Mouse (Mus musculus) MEL (cell line): ENCODE results near the gene C1qb. TPM values are rescaled to one million over a fixed set of nuclear protein-coding genes. Genes with fewer than 3 reads are reported as not detected.
A peak's percentile ranks its signal among the peaks of the same experiment; 100 is the strongest.

Experiments used
- DNase-seq: peaks from one replicate; pipeline ENCODE4 v3.0.0; 2011; ENCODE audit warnings: low read depth, low spot score
- H3K27ac ChIP-seq: 2 replicates; pipeline ENCODE4 v1.5.1; 2012; ENCODE audit warnings: low read depth, mild to moderate bottlenecking, control low read depth, low read length, moderate library complexity; ENCODE audit not compliant: control insufficient read depth
- H3K27me3 ChIP-seq, 2 experiments: fragments of 150-350 bp in 1 of 2; sonication (generic) in 1 of 2; 2 replicates each; pipeline ENCODE4 v1.6.1; 2012; ENCODE audit warnings: low read length in 2 of 2, mild to moderate bottlenecking in 2 of 2, improper control_type of control experiment in 1 of 2, moderate library complexity in 1 of 2; ENCODE audit not compliant: insufficient read depth in 2 of 2, control insufficient read depth in 1 of 2
- H3K36me3 ChIP-seq, 2 experiments: 2 replicates each; pipeline ENCODE4 v1.6.1; 2012 to 2014; ENCODE audit warnings: low read length in 2 of 2, improper control_type of control experiment in 1 of 2, inconsistent platforms in 1 of 2, mild to moderate bottlenecking in 1 of 2; ENCODE audit not compliant: insufficient read depth in 2 of 2, control insufficient read depth in 1 of 2
- H3K4me1 ChIP-seq, 2 experiments: fragments of 150-350 bp in 1 of 2; sonication (generic) in 1 of 2; 2 replicates each; pipeline ENCODE4 v1.6.1; 2012; ENCODE audit warnings: low read length in 2 of 2, improper control_type of control experiment in 1 of 2, mild to moderate bottlenecking in 1 of 2; ENCODE audit not compliant: insufficient read depth in 2 of 2, control insufficient read depth in 1 of 2
- H3K4me3 ChIP-seq, 2 experiments: fragments of 150-350 bp in 1 of 2; sonication (generic) in 1 of 2; 2 replicates each; pipeline ENCODE4 v1.5.1; 2012; ENCODE audit warnings: low read depth in 2 of 2, low read length in 2 of 2, mild to moderate bottlenecking in 2 of 2, moderate library complexity in 2 of 2, control low read depth in 1 of 2, improper control_type of control experiment in 1 of 2; ENCODE audit not compliant: control insufficient read depth in 1 of 2, insufficient read depth in 1 of 2
- H3K79me2 ChIP-seq: 2 replicates; pipeline ENCODE4 v1.6.1; 2012; ENCODE audit warnings: mild to moderate bottlenecking, low read length, moderate library complexity; ENCODE audit not compliant: control insufficient read depth, poor library complexity, insufficient read depth
- H3K9ac ChIP-seq: 2 replicates; pipeline ENCODE4 v1.6.1; 2012; ENCODE audit warnings: low read depth, mild to moderate bottlenecking, control low read depth, low read length, moderate library complexity; ENCODE audit not compliant: control insufficient read depth, poor library complexity, severe bottlenecking
- H3K9me3 ChIP-seq: fragments of 150-350 bp; sonication (generic); replicated peaks from 2 replicates; pipeline ENCODE4 v1.6.1; 2012; ENCODE audit warnings: mild to moderate bottlenecking, low read length, improper control_type of control experiment, moderate library complexity; ENCODE audit not compliant: insufficient read depth
- BHLHE40 ChIP-seq: IDR thresholded peaks from 2 replicates; pipeline ENCODE4 v1.6.1; 2012; ENCODE audit warnings: low read depth, mild to moderate bottlenecking, inconsistent platforms, low read length, improper control_type of control experiment, borderline replicate concordance
- CHD1 ChIP-seq: IDR thresholded peaks from 2 replicates; pipeline ENCODE4 v1.6.1; 2012; ENCODE audit warnings: low read depth, mild to moderate bottlenecking, inconsistent platforms, low read length, improper control_type of control experiment
- CHD2 ChIP-seq: IDR thresholded peaks from 2 replicates; pipeline ENCODE4 v1.6.1; 2011; ENCODE audit warnings: low read length, improper control_type of control experiment
- CTCF ChIP-seq, 3 experiments: IDR thresholded peaks in 2 of 3; conservative IDR thresholded peaks in 1 of 3; 2 replicates each; pipeline ENCODE4 v1.5.1; 2011 to 2012; ENCODE audit warnings: low read length in 3 of 3, low read depth in 2 of 3, mild to moderate bottlenecking in 2 of 3, improper control_type of control experiment in 1 of 3, inconsistent platforms in 1 of 3, mixed read lengths in 1 of 3, moderate library complexity in 1 of 3; ENCODE audit not compliant: control insufficient read depth in 1 of 3, insufficient read depth in 1 of 3, poor library complexity in 1 of 3, severe bottlenecking in 1 of 3
- E2F4 ChIP-seq: IDR thresholded peaks from 2 replicates; pipeline ENCODE4 v1.6.1; 2011; ENCODE audit warnings: low read depth, low read length, improper control_type of control experiment, borderline replicate concordance
- ELF1 ChIP-seq: IDR thresholded peaks from 2 replicates; pipeline ENCODE4 v1.6.1; 2014; ENCODE audit warnings: low read depth, mild to moderate bottlenecking, inconsistent platforms, low read length, improper control_type of control experiment, moderate library complexity
- EP300 ChIP-seq, 2 experiments: IDR thresholded peaks; 2 replicates each; pipeline ENCODE4 v1.6.1; 2011; ENCODE audit warnings: improper control_type of control experiment in 2 of 2, low read length in 2 of 2, low read depth in 1 of 2, mild to moderate bottlenecking in 1 of 2
- GATA1 ChIP-seq: IDR thresholded peaks from 2 replicates; pipeline ENCODE4 v1.6.1; 2011; ENCODE audit warnings: low read depth, low read length, improper control_type of control experiment
- HCFC1 ChIP-seq: IDR thresholded peaks from 2 replicates; pipeline ENCODE4 v1.6.1; 2012; ENCODE audit warnings: low read depth, mild to moderate bottlenecking, inconsistent platforms, low read length, improper control_type of control experiment, moderate library complexity
- JUND ChIP-seq: IDR thresholded peaks from 2 replicates; pipeline ENCODE4 v1.6.1; 2011; ENCODE audit warnings: low read depth, mild to moderate bottlenecking, improper control_type of control experiment, low read length
- KAT2A ChIP-seq: conservative IDR thresholded peaks from 2 replicates; pipeline ENCODE4 v1.6.1; 2012; ENCODE audit warnings: low read depth, low read length, improper control_type of control experiment, inconsistent platforms
- MAFK ChIP-seq: IDR thresholded peaks from 2 replicates; pipeline ENCODE4 v1.6.1; 2011; ENCODE audit warnings: low read depth, mild to moderate bottlenecking, low read length, improper control_type of control experiment, borderline replicate concordance
- MAZ ChIP-seq: IDR thresholded peaks from 2 replicates; pipeline ENCODE4 v1.6.1; 2012; ENCODE audit warnings: low read depth, mild to moderate bottlenecking, inconsistent platforms, low read length, improper control_type of control experiment
- MEF2A ChIP-seq: IDR thresholded peaks from 2 replicates; pipeline ENCODE4 v1.6.1; 2014; ENCODE audit warnings: low read depth, mild to moderate bottlenecking, inconsistent platforms, low read length, improper control_type of control experiment; ENCODE audit not compliant: poor library complexity, insufficient replicate concordance, severe bottlenecking; ENCODE audit errors: extremely low read depth
- MXI1 ChIP-seq: IDR thresholded peaks from 2 replicates; pipeline ENCODE4 v1.6.1; 2011; ENCODE audit warnings: mild to moderate bottlenecking, low read depth, low read length, improper control_type of control experiment
- MYC ChIP-seq: IDR thresholded peaks from 2 replicates; pipeline ENCODE4 v1.6.1; 2011; ENCODE audit warnings: low read depth, mild to moderate bottlenecking, low read length, improper control_type of control experiment, moderate library complexity
- POLR2A ChIP-seq, 2 experiments: IDR thresholded peaks; 2 replicates each; pipeline ENCODE4 v1.6.1; 2011 to 2012; ENCODE audit warnings: low read length in 2 of 2, mild to moderate bottlenecking in 2 of 2, control low read depth in 1 of 2, improper control_type of control experiment in 1 of 2, low read depth in 1 of 2, moderate library complexity in 1 of 2; ENCODE audit not compliant: control insufficient read depth in 1 of 2, insufficient read depth in 1 of 2, poor library complexity in 1 of 2
- POLR2AphosphoS2 ChIP-seq: IDR thresholded peaks from 2 replicates; pipeline ENCODE4 v1.6.1; 2011; ENCODE audit warnings: low read length, improper control_type of control experiment
- POLR2AphosphoS5 ChIP-seq: IDR thresholded peaks from 2 replicates; pipeline ENCODE4 v1.6.1; 2012; ENCODE audit warnings: low read depth, borderline replicate concordance, mild to moderate bottlenecking, inconsistent platforms, low read length, moderate library complexity, mixed read lengths
- RAD21 ChIP-seq: IDR thresholded peaks from 2 replicates; pipeline ENCODE4 v1.6.1; 2011; ENCODE audit warnings: mild to moderate bottlenecking, low read depth, low read length, improper control_type of control experiment
- RCOR1 ChIP-seq: IDR thresholded peaks from 2 replicates; pipeline ENCODE4 v1.6.1; 2012; ENCODE audit warnings: low read depth, mild to moderate bottlenecking, inconsistent platforms, low read length, improper control_type of control experiment
- SIN3A ChIP-seq: IDR thresholded peaks from 2 replicates; pipeline ENCODE4 v1.6.1; 2012; ENCODE audit warnings: low read length, improper control_type of control experiment, inconsistent platforms
- SMC3 ChIP-seq: IDR thresholded peaks from 2 replicates; pipeline ENCODE4 v1.6.1; 2011; ENCODE audit warnings: low read depth, low read length, improper control_type of control experiment
- TAL1 ChIP-seq: IDR thresholded peaks from 2 replicates; pipeline ENCODE4 v1.6.1; 2012; ENCODE audit warnings: mild to moderate bottlenecking, inconsistent platforms, low read length, moderate library complexity, mixed read lengths
- TBP ChIP-seq: IDR thresholded peaks from 2 replicates; pipeline ENCODE4 v1.8.0; 2011; ENCODE audit warnings: low read depth, low read length, improper control_type of control experiment
- TCF12 ChIP-seq: IDR thresholded peaks from 2 replicates; pipeline ENCODE4 v1.6.1; 2014; ENCODE audit warnings: low read depth, mild to moderate bottlenecking, inconsistent platforms, low read length, improper control_type of control experiment, moderate library complexity
- UBTF ChIP-seq: IDR thresholded peaks from 2 replicates; pipeline ENCODE4 v1.6.1; 2012; ENCODE audit warnings: low read depth, mild to moderate bottlenecking, inconsistent platforms, low read length, improper control_type of control experiment, moderate library complexity, borderline replicate concordance; ENCODE audit not compliant: insufficient read depth
- USF1 ChIP-seq: IDR thresholded peaks from 2 replicates; pipeline ENCODE4 v1.6.1; 2014; ENCODE audit warnings: low read depth, mild to moderate bottlenecking, inconsistent platforms, low read length, improper control_type of control experiment, moderate library complexity
- USF2 ChIP-seq, 2 experiments: IDR thresholded peaks; 2 replicates each; pipeline ENCODE4 v1.6.1; 2011 to 2012; ENCODE audit warnings: improper control_type of control experiment in 2 of 2, low read length in 2 of 2, borderline replicate concordance in 1 of 2, inconsistent platforms in 1 of 2, low read depth in 1 of 2, mild to moderate bottlenecking in 1 of 2; ENCODE audit not compliant: insufficient read depth in 1 of 2
- ZC3H11A ChIP-seq: IDR thresholded peaks from 2 replicates; pipeline ENCODE4 v1.6.1; 2012; ENCODE audit warnings: low read depth, mild to moderate bottlenecking, inconsistent platforms, low read length, improper control_type of control experiment
- ZKSCAN1 ChIP-seq: IDR thresholded peaks from 2 replicates; pipeline ENCODE4 v1.6.1; 2012; ENCODE audit warnings: low read depth, mild to moderate bottlenecking, inconsistent platforms, low read length, improper control_type of control experiment, moderate library complexity
- ZMIZ1 ChIP-seq: IDR thresholded peaks from 2 replicates; pipeline ENCODE4 v1.6.1; 2012; ENCODE audit warnings: low read depth, mild to moderate bottlenecking, inconsistent platforms, low read length, improper control_type of control experiment, moderate library complexity
- ZNF384 ChIP-seq: IDR thresholded peaks from 2 replicates; pipeline ENCODE4 v1.6.1; 2012; ENCODE audit warnings: low read depth, mild to moderate bottlenecking, inconsistent platforms, low read length, improper control_type of control experiment
- polyA plus RNA-seq, 2 experiments: library from polyadenylated mRNA; stranded (reverse) in 1 of 2; unstranded in 1 of 2; fragments of >175 nt in 1 of 2; fragments of >200 nt in 1 of 2; gene quantifications; 2 replicates each; pipeline versions ENCODE4 v1.2.1 to v1.2.4; 2012; ENCODE audit warnings: low replicate concordance in 2 of 2, low read depth in 1 of 2; ENCODE audit not compliant: insufficient read length in 2 of 2, insufficient read depth in 1 of 2, missing spikeins in 1 of 2
- total RNA-seq: library from RNA; depleted of rRNA; stranded (reverse); fragments of 300-350 nt; gene quantifications from 2 replicates; pipeline ENCODE4 v1.2.3, GENCODE M21; 2012

Gene C1qb
- total and polyA plus RNA-seq, 3 experiments = not detected

- DNase-seq = no peak
Observed at GRCm38 (mm10) chr4:136904767-136905539, 19.0 kb upstream of the C1qb start.

GRCm38 (mm10) chr4:136899154-136899553 is 13.2 kb upstream of the C1qb start:
- H3K27me3 ChIP-seq = no peaks in the 10 kb centered on the region
- H3K4me1 ChIP-seq = no peaks in the 10 kb centered on the region
- DNase-seq = peak; percentile 42
- H3K9ac ChIP-seq = no peak overlapping the region
- no peaks in the 10 kb centered on the region for H3K36me3 ChIP-seq
- no peak overlapping the region for H3K27ac ChIP-seq
- H3K79me2 ChIP-seq = no peaks in the 10 kb centered on the region
- no peak overlapping the region for H3K4me3 ChIP-seq
- H3K9me3 ChIP-seq = no peaks in the 10 kb centered on the region
- TF ChIP-seq TAL1 = no peak
- TF ChIP-seq USF1 = no peak
- no peak for TF ChIP-seq EP300 (IDR thresholded peaks at IDR 0.05; ENCODE audit: low read depth in 1 of 2, low read length in 2 of 2)
- TF ChIP-seq USF2 (IDR thresholded peaks at IDR 0.05; ENCODE audit: borderline replicate concordance in 1 of 2, insufficient read depth in 1 of 2, low read depth in 1 of 2, low read length in 2 of 2) = no peak
- peak; percentile 24; the same call in 1 of the 2 replicates for TF ChIP-seq ZC3H11A
- TF ChIP-seq SIN3A = no peak
- TF ChIP-seq ZKSCAN1 = no peak
- TF ChIP-seq MAZ = no peak
- no peak for TF ChIP-seq BHLHE40
- TF ChIP-seq ZNF384 = no peak
- TF ChIP-seq CHD1 = no peak
- TF ChIP-seq CTCF (IDR thresholded peaks at IDR 0.05 in 2 of 3, conservative IDR thresholded peaks at IDR 0.05 in 1 of 3; ENCODE audit: control insufficient read depth in 1 of 3, insufficient read depth in 1 of 3, low read depth in 2 of 3, low read length in 3 of 3, poor library complexity in 1 of 3, severe bottlenecking in 1 of 3) = peak; percentile 41 to 59 (median 58)
- no peak for TF ChIP-seq MAFK
- TF ChIP-seq UBTF = no peak
- no peak for TF ChIP-seq JUND
- TF ChIP-seq RAD21 = peak; percentile 24
- TF ChIP-seq TCF12 = no peak
- no peak for TF ChIP-seq KAT2A
- TF ChIP-seq HCFC1 = no peak
- no peak for TF ChIP-seq ELF1
- no peak for TF ChIP-seq E2F4
- TF ChIP-seq SMC3 = peak; percentile 55
- no peak for TF ChIP-seq MYC
- TF ChIP-seq RCOR1 = no peak

More at GRCm38 (mm10) chr4:136904767-136905539, 19.0 kb upstream of the C1qb start:
- Histone ChIP-seq H3K27me3 (no peaks in the 10 kb centered on the region), H3K4me3 (no peak overlapping the region), H3K9ac (no peak overlapping the region), H3K27ac (no peak overlapping the region), H3K4me1 (no peaks in the 10 kb centered on the region), H3K9me3 (no peaks in the 10 kb centered on the region), H3K36me3 (no peaks in the 10 kb centered on the region), H3K79me2 (no peaks in the 10 kb centered on the region)
- TF ChIP-seq JUND (no peak), TBP (no peak), USF1 (no peak), MEF2A (no peak), POLR2AphosphoS5 (no peak), MYC (no peak), ELF1 (no peak), GATA1 (no peak), TAL1 (no peak), MAZ (no peak), CHD2 (no peak), POLR2AphosphoS2 (no peak), ZMIZ1 (no peak), UBTF (no peak), CHD1 (no peak), RCOR1 (no peak), MXI1 (no peak), E2F4 (no peak), POLR2A (IDR thresholded peaks at IDR 0.05; ENCODE audit: control insufficient read depth in 1 of 2, insufficient read depth in 1 of 2, low read depth in 1 of 2, low read length in 2 of 2, poor library complexity in 1 of 2) (no peak)
